Mouse (Mus musculus) embryo, embryonic 10 days (tissue): ENCODE measurements at regions not wholly inside any gene's neighbourhood (a gene's known extent, or its start where the extent isn't known, plus 50 kb on each side); places are given as distances from the start of the nearest gene placed in this dataset.

Source experiments
- DNase-seq: peaks from one replicate; pipeline ENCODE4 v3.0.0-alpha.2; 2015; ENCODE audit warnings: low spot score

DNA sequence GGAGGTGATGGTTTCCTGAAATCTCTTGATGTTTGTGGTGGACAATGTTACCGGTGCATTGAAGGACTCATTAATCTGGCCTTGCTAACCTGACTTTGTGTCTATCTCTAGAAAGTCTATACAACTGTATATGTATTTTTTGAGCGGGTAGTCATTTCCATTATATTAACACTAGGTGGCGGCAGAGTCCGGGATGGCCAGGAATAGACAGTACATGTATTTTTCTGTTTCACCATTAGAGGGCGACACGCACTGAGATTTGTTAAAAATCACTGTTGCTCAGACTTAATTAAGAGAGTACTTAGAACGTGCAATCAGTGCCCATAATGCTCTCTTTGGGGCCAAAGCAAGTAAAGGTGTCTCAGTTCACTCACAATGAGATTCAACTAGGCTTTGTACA lies 146.1 kb upstream of the Il1rapl2 start:
- peak; percentile 5 for DNase-seq
